In genomic region chr1:79857681-79858388, GRCm38 (mm10) we compare ENCODE assay signal across 8 mouse cellular contexts. TPM values are rescaled to one million over a fixed set of nuclear protein-coding genes. Genes with fewer than 3 reads are reported as not detected.
DNase-seq lines count a peak whose midpoint lies in the region; ATAC-seq and TF ChIP-seq lines count a peak whose summit lies in the region.

No protein-coding gene starts in this region.

- ATAC-seq in midbrain, embryonic 13.5 days: peak; percentile 30

- TF ChIP-seq CTCF in heart, adult 2 months (IDR thresholded peaks at IDR 0.05): no peak
- no peak for TF ChIP-seq CTCF in testis, adult 2 months (IDR thresholded peaks at IDR 0.05; ENCODE audit: control insufficient read depth, insufficient read depth, insufficient replicate concordance, low read depth, low read length)

- no peak for DNase-seq in heart, adult 2 months
- DNase-seq in heart, postnatal 36 days: no peak
- no peak for DNase-seq in testis, postnatal 10 days (ENCODE audit: low spot score)
- peak; percentile 5 for DNase-seq in induced T-regulatory cell, adult 2 months (ENCODE audit: low read depth)
- DNase-seq in MN1 (ENCODE audit: low spot score): no peak
- DNase-seq in c-Kit-positive CD71-positive TER-119-positive erythroid progenitor cells, embryonic 14.5 days (ENCODE audit: low spot score): no peak

- intact Hi-C loops in heart, adult 2 months (cut with DNase I): loop anchor here (5.0 kb wide), 1 partner anchor 36 kb away; no protein-coding TSS in a partner anchor
- intact Hi-C loops in heart, postnatal 36 days (cut with DNase I): loop anchor here (2.0 kb wide), 1 partner anchor 39 kb away; no protein-coding TSS in a partner anchor

- H3K27ac ChIP-seq in heart, adult 2 months: peak overlapping the region; percentile 47
- no peak overlapping the region for H3K27ac ChIP-seq in testis, adult 2 months (ENCODE audit: control insufficient read depth, insufficient read depth, low read depth, low read length)
- no peak overlapping the region for H3K27ac ChIP-seq in midbrain, embryonic 13.5 days

- H3K9ac ChIP-seq in heart, adult 2 months (ENCODE audit: low read depth, low read length): peak overlapping the region; percentile 87
- peak overlapping the region; percentile 78 for H3K9ac ChIP-seq in midbrain, embryonic 13.5 days (replicated peaks)

- no peaks in the 10 kb centered on the region for H3K36me3 ChIP-seq in heart, adult 2 months (ENCODE audit: control insufficient read depth, insufficient read depth, low read length)
- no peaks in the 10 kb centered on the region for H3K36me3 ChIP-seq in testis, adult 2 months (ENCODE audit: control insufficient read depth, insufficient read depth, low read length)
- no peaks in the 10 kb centered on the region for H3K36me3 ChIP-seq in midbrain, embryonic 13.5 days

- H3K79me2 ChIP-seq in heart, adult 2 months (replicated peaks; ENCODE audit: control insufficient read depth, insufficient read depth, low read length): no peaks in the 10 kb centered on the region

- H3K27me3 ChIP-seq in heart, adult 2 months (ENCODE audit: control insufficient read depth, insufficient read depth, low read length): peaks cover 4% of the 10 kb centered on the region
- H3K27me3 ChIP-seq in testis, adult 2 months (ENCODE audit: control insufficient read depth, insufficient read depth, low read length): peaks cover 2% of the 10 kb centered on the region
- peaks cover 25% of the 10 kb centered on the region for H3K27me3 ChIP-seq in midbrain, embryonic 13.5 days

- H3K4me1 ChIP-seq in heart, adult 2 months (ENCODE audit: control insufficient read depth, insufficient read depth, low read length): peaks cover 4% of the 10 kb centered on the region
- peaks cover 6% of the 10 kb centered on the region for H3K4me1 ChIP-seq in testis, adult 2 months (ENCODE audit: control insufficient read depth, insufficient read depth, low read length)
- peaks cover 55% of the 10 kb centered on the region for H3K4me1 ChIP-seq in midbrain, embryonic 13.5 days (replicated peaks)

- H3K9me3 ChIP-seq in midbrain, embryonic 13.5 days: no peaks in the 10 kb centered on the region

- peak overlapping the region; percentile 71 for H3K4me3 ChIP-seq in heart, adult 2 months
- peak overlapping the region; percentile 81 for H3K4me3 ChIP-seq in testis, adult 2 months (ENCODE audit: control insufficient read depth, low read depth, low read length)
- H3K4me3 ChIP-seq in midbrain, embryonic 13.5 days (replicated peaks): peak overlapping the region; percentile 74

- no peak for TF ChIP-seq EP300 in heart, adult 2 months (IDR thresholded peaks at IDR 0.05; ENCODE audit: insufficient read depth, low read depth, low read length)

- no peak for TF ChIP-seq POLR2A in heart, adult 2 months (IDR thresholded peaks at IDR 0.05; ENCODE audit: insufficient read depth, low read depth, low read length)
- no peak for TF ChIP-seq POLR2A in testis, adult 2 months (IDR thresholded peaks at IDR 0.05; ENCODE audit: control insufficient read depth, low read depth, low read length)

- H3K4me2 ChIP-seq in midbrain, embryonic 13.5 days (replicated peaks): peak overlapping the region; percentile 96

- 11% methylated on average over 32 of the region's 32 CpGs for WGBS in heart, adult 2 months
- 2% methylated on average over 32 of the region's 32 CpGs for WGBS in midbrain, embryonic 13.5 days

RNA-seq across cellular contexts. Expression of gene Serpine2, which starts 3.1 kb away (rescaled TPM):
- total RNA-seq in heart, adult 2 months (2021): 10 to 100 TPM; 18.1 to 24.9 TPM
- polyA plus RNA-seq in heart, adult 2 months (2012; rRNA removed): 28.4 and 40.6 TPM in 2 replicates
- total RNA-seq in heart, postnatal 36 days (2021): 10 to 100 TPM; 18.7 to 27.2 TPM
- polyA plus RNA-seq in testis, adult 2 months (2012; rRNA removed): 1.7 and 8.9 TPM in 2 replicates
- polyA plus RNA-seq in midbrain, embryonic 13.5 days (2015; fragmentation: Nextera tagmentation; extraction: Ambion mirVana): 106 and 116 TPM in 2 replicates
